Mouse (Mus musculus) liver, postnatal 0 days (tissue): ENCODE measurements around the gene Selenom. TPM values are rescaled to one million over a fixed set of nuclear protein-coding genes. Genes with fewer than 3 reads are reported as not detected.
A peak's percentile ranks its signal among the peaks of the same experiment; 100 is the strongest.

ENCODE experiments used
- ATAC-seq: fragments of 200-750 bp; cut with Nextera tagmentation; 2 replicates; pipeline ENCODE4 v1.8.0; 2017; ENCODE audit warnings: mild to moderate bottlenecking, moderate library complexity
- DNase-seq: peaks from one replicate; pipeline ENCODE4 v3.0.0-alpha.2; 2016
- H3K27ac ChIP-seq: fragments of 300-500 bp; sonication (generic); 2 replicates; pipeline ENCODE4 v1.5.1; 2014; ENCODE audit warnings: antibody characterized with exemption, moderate library complexity, mild to moderate bottlenecking, low read depth
- H3K27me3 ChIP-seq: fragments of 300-500 bp; sonication (generic); 2 replicates; pipeline ENCODE4 v1.6.1; 2014; ENCODE audit warnings: low read length, control low read depth, mixed read lengths; ENCODE audit not compliant: insufficient read depth
- H3K36me3 ChIP-seq: fragments of 300-500 bp; sonication (generic); replicated peaks from 2 replicates; pipeline ENCODE4 v1.6.1; 2014; ENCODE audit warnings: mild to moderate bottlenecking, control low read depth, low read length, moderate library complexity, mixed read lengths; ENCODE audit not compliant: insufficient read depth
- H3K4me1 ChIP-seq: fragments of 300-500 bp; sonication (generic); 2 replicates; pipeline ENCODE4 v1.6.1; 2014; ENCODE audit warnings: antibody characterized with exemption, mild to moderate bottlenecking, control low read depth; ENCODE audit not compliant: insufficient read depth
- H3K4me2 ChIP-seq: fragments of 300-500 bp; sonication (generic); 2 replicates; pipeline ENCODE4 v1.6.1; 2014; ENCODE audit warnings: low read depth, mild to moderate bottlenecking, low read length, moderate library complexity, mixed read lengths
- H3K4me3 ChIP-seq: fragments of 300-500 bp; sonication (generic); 2 replicates; pipeline ENCODE4 v1.5.1; 2014; ENCODE audit warnings: low read depth, low read length
- H3K9ac ChIP-seq: fragments of 300-500 bp; sonication (generic); replicated peaks from 2 replicates; pipeline ENCODE4 v1.6.1; 2014; ENCODE audit warnings: mild to moderate bottlenecking, moderate library complexity
- H3K9me3 ChIP-seq: fragments of 300-500 bp; sonication (generic); 2 replicates; pipeline ENCODE4 v1.6.1; 2016; ENCODE audit warnings: mild to moderate bottlenecking, control low read depth, low read length, mixed read lengths
- CTCF ChIP-seq: sonication (generic); IDR thresholded peaks from 2 replicates; pipeline ENCODE4 v1.5.1; 2016; ENCODE audit warnings: antibody characterized with exemption, low read depth
- EP300 ChIP-seq: IDR thresholded peaks from 2 replicates; pipeline ENCODE4 v1.6.1; 2016; ENCODE audit warnings: antibody characterized with exemption, low read depth, mild to moderate bottlenecking
- WGBS: fragments of 180-500 bp; shearing (Covaris S2); extraction: QIAGEN DNeasy Blood & Tissue Kit; methylation state at CpG from one replicate; pipeline ENCODE4 v1.1.7; 2014; ENCODE audit not compliant: insufficient replicate concordance; 5-methylcytosine and 5-hydroxymethylcytosine counted together
- polyA plus RNA-seq: library from polyadenylated mRNA; unstranded; fragments of >200 nt; fragmentation: Nextera tagmentation; extraction: Ambion mirVana; gene quantifications from 2 replicates; pipeline ENCODE4 v1.2.1, GENCODE M21; 2015

The Selenom gene
- polyA plus RNA-seq, 1 experiment from 2014 or later: 9.9 TPM

GRCm38 (mm10) chr11:3509181-3510085 is 5.1 kb upstream of the Selenom start:
- ATAC-seq (no peak), DNase-seq (no peak)
- H3K27me3 ChIP-seq: no peaks in the 10 kb centered on the region
- H3K4me3 ChIP-seq: no peak overlapping the region
- no peaks in the 10 kb centered on the region for H3K36me3 ChIP-seq
- WGBS: 50% methylated on average over 8 of the region's 8 CpGs
- H3K4me2 ChIP-seq: no peak overlapping the region
- no peak for TF ChIP-seq EP300
- TF ChIP-seq CTCF: no peak
- H3K4me1 ChIP-seq: peaks cover 15% of the 10 kb centered on the region; the same call in 1 of the 2 replicates
- H3K9ac ChIP-seq: no peak overlapping the region
- H3K27ac ChIP-seq: 0 out of 2 replicates have a peak overlapping the region, but pooled peaks have one; percentile 1
- no peaks in the 10 kb centered on the region for H3K9me3 ChIP-seq

GRCm38 (mm10) chr11:3510321-3510720 is 4.2 kb upstream of the Selenom start:
- ATAC-seq: no peak
- Histone ChIP-seq H3K27me3 (0 out of 2 replicates have a peak, but pooled peaks cover 2% of the 10 kb centered on the region), H3K9me3 (no peaks in the 10 kb centered on the region), H3K4me3 (no peak overlapping the region), H3K9ac (no peak overlapping the region), H3K4me1 (peaks cover 15% of the 10 kb centered on the region; the same call in 1 of the 2 replicates), H3K36me3 (no peaks in the 10 kb centered on the region), H3K27ac (no peak overlapping the region), H3K4me2 (no peak overlapping the region)
- TF ChIP-seq EP300 (no peak), CTCF (no peak)
- 35% methylated on average over 2 of the region's 2 CpGs for WGBS
- DNase-seq: peak; percentile 31

- Histone ChIP-seq H3K9me3 (no peaks in the 10 kb centered on the region), H3K4me1 (peaks cover 24% of the 10 kb centered on the region), H3K27ac (no peak overlapping the region), H3K27me3 (peaks cover 27% of the 10 kb centered on the region), H3K4me2 (no peak overlapping the region), H3K36me3 (no peaks in the 10 kb centered on the region), H3K4me3 (no peak overlapping the region), H3K9ac (no peak overlapping the region)
- DNase-seq (no peak), ATAC-seq (no peak)
- TF ChIP-seq EP300 (no peak), CTCF (no peak)
- 83% methylated on average over 6 of the region's 6 CpGs for WGBS
These were observed 1.2 kb upstream of the Selenom start for GRCm38 (mm10) chr11:3513291-3513690.

- no peak for DNase-seq
- H3K36me3 ChIP-seq: no peaks in the 10 kb centered on the region
- H3K9me3 ChIP-seq: no peaks in the 10 kb centered on the region
- no peak overlapping the region for H3K27ac ChIP-seq
- TF ChIP-seq CTCF: no peak
- TF ChIP-seq EP300: no peak
- WGBS: 20% methylated on average over 4 of the region's 4 CpGs
- peaks cover 14% of the 10 kb centered on the region for H3K4me1 ChIP-seq
- H3K27me3 ChIP-seq: peaks cover 27% of the 10 kb centered on the region
- no peak overlapping the region for H3K9ac ChIP-seq
- peak overlapping the region; percentile 71 for H3K4me2 ChIP-seq
- no peak for ATAC-seq
- peak overlapping the region; percentile 41 for H3K4me3 ChIP-seq
These were observed 732 bp downstream of the Selenom start for GRCm38 (mm10) chr11:3515216-3515615.

GRCm38 (mm10) chr11:3515637-3516036 is 1.2 kb downstream of the Selenom start:
- H3K36me3 ChIP-seq: no peaks in the 10 kb centered on the region
- H3K9ac ChIP-seq: no peak overlapping the region
- peaks cover 14% of the 10 kb centered on the region for H3K4me1 ChIP-seq
- DNase-seq (no peak), ATAC-seq (no peak)
- peak overlapping the region; percentile 71; the same call in 1 of the 2 replicates for H3K4me2 ChIP-seq
- no peak for TF ChIP-seq CTCF
- TF ChIP-seq EP300: no peak
- 83% methylated on average over 4 of the region's 4 CpGs for WGBS
- H3K27me3 ChIP-seq: peaks cover 27% of the 10 kb centered on the region
- H3K9me3 ChIP-seq: no peaks in the 10 kb centered on the region
- H3K27ac ChIP-seq: no peak overlapping the region
- H3K4me3 ChIP-seq: no peak overlapping the region; the same call in 1 of the 2 replicates

GRCm38 (mm10) chr11:3516121-3516520 is 1.6 kb downstream of the Selenom start:
- ATAC-seq (no peak), DNase-seq (no peak)
- H3K27me3 ChIP-seq: peaks cover 27% of the 10 kb centered on the region
- 74% methylated on average over 5 of the region's 5 CpGs for WGBS
- no peaks in the 10 kb centered on the region for H3K9me3 ChIP-seq
- TF ChIP-seq EP300 (no peak), CTCF (no peak)
- no peak overlapping the region for H3K27ac ChIP-seq
- H3K9ac ChIP-seq: no peak overlapping the region
- H3K4me2 ChIP-seq: no peak overlapping the region
- H3K4me3 ChIP-seq: no peak overlapping the region
- peaks cover 14% of the 10 kb centered on the region for H3K4me1 ChIP-seq
- H3K36me3 ChIP-seq: no peaks in the 10 kb centered on the region; the same call in 1 of the 2 replicates
